Mouse (Mus musculus): Measurements from ENCODE around the gene Mcpt9. TPM values are rescaled to one million over a fixed set of nuclear protein-coding genes. Genes with fewer than 3 reads are reported as not detected.
"Not testable (repeated sequence)": the region's sequence is repeated elsewhere in the genome, so short reads cannot be mapped to it uniquely, and the experiment has no call there.

Mcpt9 gene
- total and polyA plus RNA-seq, 2 experiments from 2014 or later, result not detected

DNA sequence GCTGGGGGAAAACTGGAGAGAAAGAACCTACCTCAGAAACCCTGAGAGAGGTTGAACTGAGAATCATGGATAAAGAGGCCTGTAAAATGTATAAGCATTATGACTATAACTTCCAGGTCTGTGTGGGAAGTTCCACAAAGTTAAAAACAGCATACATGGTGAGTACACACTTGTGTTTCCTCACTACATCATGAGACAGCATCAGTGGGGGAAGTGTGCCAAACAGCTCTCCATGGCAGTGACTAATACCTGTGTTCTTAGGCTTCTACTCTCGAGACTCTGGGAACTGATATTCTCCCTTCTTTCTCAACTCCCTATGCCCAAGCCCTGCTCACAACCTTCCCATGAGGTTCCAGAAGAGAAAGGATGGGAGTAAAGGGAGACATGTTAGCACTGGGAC lies 10.8 kb downstream of the Mcpt9 start:
- H3K4me2 ChIP-seq (ENCODE audit: low read depth, low read length), result no peak overlapping the region
- TF ChIP-seq CTCF (IDR thresholded peaks at IDR 0.05; ENCODE audit: low read depth), result no peak
- DNase-seq (ENCODE audit: low spot score) (no peak), ATAC-seq (no peak)
- H3K36me3 ChIP-seq (ENCODE audit: insufficient read depth, low read length), result no peaks in the 10 kb centered on the region
- no peak overlapping the region for H3K9ac ChIP-seq (replicated peaks; ENCODE audit: low read length)
- no peaks in the 10 kb centered on the region for H3K27me3 ChIP-seq (ENCODE audit: insufficient read depth, low read length)
- 71% methylated on average over 1 of the region's 1 CpGs for WGBS
- H3K4me3 ChIP-seq (ENCODE audit: low read length), result no peak overlapping the region
- H3K4me1 ChIP-seq (ENCODE audit: insufficient read depth, low read length), result no peaks in the 10 kb centered on the region
- H3K27ac ChIP-seq, result no peak overlapping the region
- no peaks in the 10 kb centered on the region for H3K9me3 ChIP-seq (ENCODE audit: low read length)

DNA sequence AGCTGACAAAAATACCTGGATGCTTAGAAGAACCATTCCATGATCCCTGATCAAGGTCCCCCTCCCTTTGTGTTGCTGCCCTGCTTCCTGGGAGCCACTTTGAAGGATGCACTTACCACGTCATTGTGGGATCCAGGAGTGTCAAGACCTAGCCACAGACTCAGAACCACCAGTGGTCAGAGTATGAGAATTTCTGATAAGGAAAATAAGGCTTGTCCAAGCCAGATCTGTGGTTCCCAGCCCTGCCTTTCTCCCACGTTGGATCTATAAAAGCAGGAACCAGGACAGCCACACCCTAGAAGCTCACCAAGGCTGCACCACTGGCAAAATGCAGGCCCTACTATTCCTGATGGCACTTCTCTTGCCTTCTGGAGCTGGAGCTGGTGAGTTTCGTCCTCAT lies 12.6 kb downstream of the Mcpt9 start, which contains the start of gene Mcpt1:
Gene Mcpt1 (plus strand): TSS at position 301 of the 400 bp plus-strand sequence.
- 81% methylated on average over 3 of the region's 3 CpGs for WGBS
- not testable (repeated sequence) for H3K4me2 ChIP-seq (ENCODE audit: low read depth, low read length); H3K9ac ChIP-seq (replicated peaks; ENCODE audit: low read length); H3K9me3 ChIP-seq (ENCODE audit: low read length); H3K36me3 ChIP-seq (ENCODE audit: insufficient read depth, low read length); H3K27me3 ChIP-seq (ENCODE audit: insufficient read depth, low read length); H3K4me1 ChIP-seq (ENCODE audit: insufficient read depth, low read length); ATAC-seq; H3K4me3 ChIP-seq (ENCODE audit: low read length); DNase-seq (ENCODE audit: low spot score); H3K27ac ChIP-seq

DNA sequence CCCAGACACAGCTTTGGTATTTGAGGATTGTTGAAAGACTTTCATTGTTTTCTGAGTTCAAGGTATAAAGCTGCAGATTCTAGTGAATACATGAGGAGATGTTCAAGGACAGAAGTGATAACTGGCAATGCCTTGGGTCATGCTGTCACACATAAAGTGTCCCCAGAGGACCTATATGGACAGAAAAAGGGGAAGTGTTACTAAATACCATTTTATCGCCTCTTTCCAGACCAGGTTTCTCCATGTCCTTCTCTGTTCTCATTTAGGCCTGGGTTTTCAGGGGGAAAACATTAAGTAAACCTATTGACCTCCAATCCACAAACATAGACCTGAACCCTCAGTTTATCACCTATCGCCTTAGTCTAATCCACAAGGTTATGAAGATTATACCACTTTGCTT lies 16.4 kb downstream of the Mcpt9 start:
- DNase-seq (ENCODE audit: low spot score) (no peak), ATAC-seq (no peak)
- Histone ChIP-seq H3K4me3 (ENCODE audit: low read length) (no peak overlapping the region), H3K9me3 (ENCODE audit: low read length) (no peaks in the 10 kb centered on the region), H3K4me1 (ENCODE audit: insufficient read depth, low read length) (no peaks in the 10 kb centered on the region), H3K9ac (replicated peaks; ENCODE audit: low read length) (no peak overlapping the region), H3K36me3 (ENCODE audit: insufficient read depth, low read length) (no peaks in the 10 kb centered on the region), H3K4me2 (ENCODE audit: low read depth, low read length) (no peak overlapping the region), H3K27ac (no peak overlapping the region), H3K27me3 (ENCODE audit: insufficient read depth, low read length) (no peaks in the 10 kb centered on the region)
- no peak for TF ChIP-seq CTCF (IDR thresholded peaks at IDR 0.05; ENCODE audit: low read depth)
- WGBS, result 98% methylated on average over 2 of the region's 2 CpGs

DNA sequence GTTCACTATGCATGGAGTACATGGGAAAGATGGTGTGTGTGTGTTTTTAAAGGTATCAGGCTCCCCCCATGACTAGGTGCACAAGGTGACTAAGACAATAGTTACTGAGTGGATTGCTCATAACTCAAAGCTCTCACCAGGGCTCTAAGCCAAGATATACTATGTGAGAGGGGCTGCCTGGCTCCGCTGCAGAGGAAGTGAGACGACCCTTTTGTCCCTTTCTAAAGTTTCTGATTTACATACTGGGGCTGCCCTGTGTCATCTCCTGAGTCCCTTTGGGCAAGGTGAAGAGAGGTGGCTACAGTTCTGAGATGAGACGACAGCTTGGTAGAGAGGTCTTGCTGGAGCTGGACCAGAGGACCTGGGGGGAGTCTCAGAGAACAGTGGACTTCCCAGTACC lies 17.1 kb downstream of the Mcpt9 start:
- Histone ChIP-seq H3K4me1 (ENCODE audit: insufficient read depth, low read length) (no peaks in the 10 kb centered on the region), H3K4me3 (ENCODE audit: low read length) (no peak overlapping the region), H3K9me3 (ENCODE audit: low read length) (no peaks in the 10 kb centered on the region), H3K27ac (no peak overlapping the region), H3K4me2 (ENCODE audit: low read depth, low read length) (no peak overlapping the region), H3K9ac (replicated peaks; ENCODE audit: low read length) (no peak overlapping the region), H3K27me3 (ENCODE audit: insufficient read depth, low read length) (no peaks in the 10 kb centered on the region), H3K36me3 (ENCODE audit: insufficient read depth, low read length) (no peaks in the 10 kb centered on the region)
- 64% methylated on average over 3 of the region's 3 CpGs for WGBS
- ATAC-seq, result no peak
- TF ChIP-seq CTCF (IDR thresholded peaks at IDR 0.05; ENCODE audit: low read depth), result no peak
- no peak for DNase-seq (ENCODE audit: low spot score)

DNA sequence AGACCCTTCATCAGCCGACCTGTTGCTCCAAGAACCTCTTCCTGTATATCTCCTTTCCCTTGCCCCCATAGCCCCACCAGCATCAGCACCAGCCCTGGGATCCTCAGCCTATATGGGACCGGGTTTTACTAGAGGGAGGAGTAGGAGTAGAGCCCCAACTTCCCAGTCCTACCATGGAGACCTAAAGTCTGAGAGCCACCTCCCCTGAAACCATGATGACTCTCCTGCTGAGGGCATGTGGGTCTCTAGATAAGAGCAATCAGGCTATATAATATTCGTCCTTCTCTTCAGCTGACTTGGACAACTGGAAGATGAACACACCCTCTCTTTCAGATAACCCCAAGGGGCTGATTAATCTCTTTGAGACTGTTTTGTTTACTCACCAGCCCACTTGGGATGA lies 42.8 kb downstream of the Mcpt9 start:
- not testable (repeated sequence) for H3K9me3 ChIP-seq (ENCODE audit: low read length); H3K9ac ChIP-seq (replicated peaks; ENCODE audit: low read length); H3K4me3 ChIP-seq (ENCODE audit: low read length); H3K4me2 ChIP-seq (ENCODE audit: low read depth, low read length); H3K4me1 ChIP-seq (ENCODE audit: insufficient read depth, low read length); H3K27me3 ChIP-seq (ENCODE audit: insufficient read depth, low read length); H3K36me3 ChIP-seq (ENCODE audit: insufficient read depth, low read length); H3K27ac ChIP-seq; DNase-seq (ENCODE audit: low spot score); ATAC-seq
- 86% methylated on average over 1 of the region's 3 CpGs for WGBS

Other genes starting within 250 kb of the Mcpt9 start
- 5.6 and 5.8 TPM in 2 replicates for gene Adcy4, start 246.4 kb downstream of the Mcpt9 start, total RNA-seq (2014; rRNA removed)
- gene Adcy4, start 246.4 kb downstream of the Mcpt9 start, polyA plus RNA-seq (2015; fragmentation: Nextera tagmentation; extraction: Ambion mirVana), result 1.7 and 2.8 TPM in 2 replicates
- 0.42 and 1.7 TPM in 2 replicates for gene Ripk3, start 241.6 kb downstream of the Mcpt9 start, total RNA-seq (2014; rRNA removed)
- gene Ripk3, start 241.6 kb downstream of the Mcpt9 start, polyA plus RNA-seq (2015; fragmentation: Nextera tagmentation; extraction: Ambion mirVana), result 1.7 and 2.0 TPM in 2 replicates
- gene Nfatc4, start 207.4 kb downstream of the Mcpt9 start, total RNA-seq (2014; rRNA removed), result 13.9 and 21.9 TPM in 2 replicates
- 5.9 and 6.8 TPM in 2 replicates for gene Nfatc4, start 207.4 kb downstream of the Mcpt9 start, polyA plus RNA-seq (2015; fragmentation: Nextera tagmentation; extraction: Ambion mirVana)
- 33.6 and 39.3 TPM in 2 replicates for gene Nynrin, start 176.5 kb downstream of the Mcpt9 start, total RNA-seq (2014; rRNA removed)
- gene Nynrin, start 176.5 kb downstream of the Mcpt9 start, polyA plus RNA-seq (2015; fragmentation: Nextera tagmentation; extraction: Ambion mirVana), result 5.1 and 6.4 TPM in 2 replicates
- gene Cbln3, start 146.1 kb downstream of the Mcpt9 start, total RNA-seq (2014; rRNA removed), result 2.1 and 5.0 TPM in 2 replicates
- gene Cbln3, start 146.1 kb downstream of the Mcpt9 start, polyA plus RNA-seq (2015; fragmentation: Nextera tagmentation; extraction: Ambion mirVana), result 0.67 and 0.68 TPM in 2 replicates
- 15.1 and 17.9 TPM in 2 replicates for gene Khnyn, start 145.5 kb downstream of the Mcpt9 start, total RNA-seq (2014; rRNA removed)
- gene Khnyn, start 145.5 kb downstream of the Mcpt9 start, polyA plus RNA-seq (2015; fragmentation: Nextera tagmentation; extraction: Ambion mirVana), result 7.0 and 7.1 TPM in 2 replicates
- 120 and 138 TPM in 2 replicates for gene Sdr39u1, start 130.2 kb downstream of the Mcpt9 start, total RNA-seq (2014; rRNA removed)
- 134 and 136 TPM in 2 replicates for gene Sdr39u1, start 130.2 kb downstream of the Mcpt9 start, polyA plus RNA-seq (2015; fragmentation: Nextera tagmentation; extraction: Ambion mirVana)
- 0.21 and 1.6 TPM in 2 replicates for gene Cma1, start 85.8 kb downstream of the Mcpt9 start, total RNA-seq (2014; rRNA removed)
- gene Cma1, start 85.8 kb downstream of the Mcpt9 start, polyA plus RNA-seq (2015; fragmentation: Nextera tagmentation; extraction: Ambion mirVana), result 0.88 and 1.3 TPM in 2 replicates
- gene Cma2, start 79.5 kb downstream of the Mcpt9 start, total RNA-seq (2014; rRNA removed), result not detected in 2 replicates
- not detected in 2 replicates for gene Cma2, start 79.5 kb downstream of the Mcpt9 start, polyA plus RNA-seq (2015; fragmentation: Nextera tagmentation; extraction: Ambion mirVana)
- not detected in 2 replicates for gene Mcpt1, start 12.5 kb downstream of the Mcpt9 start, total RNA-seq (2014; rRNA removed)
- not detected in 2 replicates for gene Mcpt1, start 12.5 kb downstream of the Mcpt9 start, polyA plus RNA-seq (2015; fragmentation: Nextera tagmentation; extraction: Ambion mirVana)
- gene Mcpt2, start 11.5 kb upstream of the Mcpt9 start, total RNA-seq (2014; rRNA removed), result not detected in 2 replicates
- not detected in 2 replicates for gene Mcpt2, start 11.5 kb upstream of the Mcpt9 start, polyA plus RNA-seq (2015; fragmentation: Nextera tagmentation; extraction: Ambion mirVana)
- not detected in 2 replicates for gene Mcpt4, start 31.8 kb upstream of the Mcpt9 start, total RNA-seq (2014; rRNA removed)
- 0.48 TPM in 1 of 2 replicates, not detected in the other for gene Mcpt4, start 31.8 kb upstream of the Mcpt9 start, polyA plus RNA-seq (2015; fragmentation: Nextera tagmentation; extraction: Ambion mirVana)
- gene Mcpt8, start 54.8 kb upstream of the Mcpt9 start, total RNA-seq (2014; rRNA removed), result not detected in 2 replicates
- gene Mcpt8, start 54.8 kb upstream of the Mcpt9 start, polyA plus RNA-seq (2015; fragmentation: Nextera tagmentation; extraction: Ambion mirVana), result not detected in 2 replicates
- gene Ctsg, start 72.1 kb upstream of the Mcpt9 start, total RNA-seq (2014; rRNA removed), result not detected in 2 replicates
- gene Ctsg, start 72.1 kb upstream of the Mcpt9 start, polyA plus RNA-seq (2015; fragmentation: Nextera tagmentation; extraction: Ambion mirVana), result not detected in 2 replicates
- gene Gzme, start 90.1 kb upstream of the Mcpt9 start, total RNA-seq (2014; rRNA removed), result not detected in 2 replicates
- gene Gzme, start 90.1 kb upstream of the Mcpt9 start, polyA plus RNA-seq (2015; fragmentation: Nextera tagmentation; extraction: Ambion mirVana), result not detected in 2 replicates
- gene Gzmd, start 102.1 kb upstream of the Mcpt9 start, total RNA-seq (2014; rRNA removed), result not detected in 2 replicates
- gene Gzmd, start 102.1 kb upstream of the Mcpt9 start, polyA plus RNA-seq (2015; fragmentation: Nextera tagmentation; extraction: Ambion mirVana), result not detected in 2 replicates
- not detected in 2 replicates for gene Gzmg, start 129.1 kb upstream of the Mcpt9 start, total RNA-seq (2014; rRNA removed)
- not detected in 2 replicates for gene Gzmg, start 129.1 kb upstream of the Mcpt9 start, polyA plus RNA-seq (2015; fragmentation: Nextera tagmentation; extraction: Ambion mirVana)
- not detected in 2 replicates for gene Gzmn, start 144.1 kb upstream of the Mcpt9 start, total RNA-seq (2014; rRNA removed)
- not detected in 2 replicates for gene Gzmn, start 144.1 kb upstream of the Mcpt9 start, polyA plus RNA-seq (2015; fragmentation: Nextera tagmentation; extraction: Ambion mirVana)
- not detected in 2 replicates for gene Gzmf, start 180.9 kb upstream of the Mcpt9 start, total RNA-seq (2014; rRNA removed)
- gene Gzmf, start 180.9 kb upstream of the Mcpt9 start, polyA plus RNA-seq (2015; fragmentation: Nextera tagmentation; extraction: Ambion mirVana), result not detected in 2 replicates
- not detected in 2 replicates for gene Gzmc, start 204.2 kb upstream of the Mcpt9 start, total RNA-seq (2014; rRNA removed)
- gene Gzmc, start 204.2 kb upstream of the Mcpt9 start, polyA plus RNA-seq (2015; fragmentation: Nextera tagmentation; extraction: Ambion mirVana), result 0.33 TPM in 1 of 2 replicates, not detected in the other
- not detected in 2 replicates for gene Gzmb, start 231.8 kb upstream of the Mcpt9 start, total RNA-seq (2014; rRNA removed)
- not detected in 2 replicates for gene Gzmb, start 231.8 kb upstream of the Mcpt9 start, polyA plus RNA-seq (2015; fragmentation: Nextera tagmentation; extraction: Ambion mirVana)

Data from hindbrain, postnatal 0 days (tissue).